Mouse (Mus musculus): Measurements from ENCODE around the gene Dtl. TPM values are rescaled to one million over a fixed set of nuclear protein-coding genes. Genes with fewer than 3 reads are reported as not detected.

Dtl gene
- polyA plus RNA-seq, 1 experiment from 2014 or later, result 12.7 TPM

GRCm38 (mm10) chr1:191511503-191511902 is 63.8 kb downstream of the Dtl start:
- DNase-seq (ENCODE audit: low read depth, low spot score) (no peak), ATAC-seq (no peak)
- in situ Hi-C loops (cut with MboI; ENCODE audit: low pct_unique_long_range_greater_than_20kb), result no loop called here
- no peaks in the 10 kb centered on the region for H3K27me3 ChIP-seq
- CTCF ChIA-PET, result interaction anchor here (1.0 kb wide), 1 partner anchor 14 kb away, joined by 4 read pairs; no protein-coding TSS in a partner anchor
- no peak for TF ChIP-seq CTCF (IDR thresholded peaks at IDR 0.05)
- POLR2A ChIA-PET, result no interaction called here

DNA sequence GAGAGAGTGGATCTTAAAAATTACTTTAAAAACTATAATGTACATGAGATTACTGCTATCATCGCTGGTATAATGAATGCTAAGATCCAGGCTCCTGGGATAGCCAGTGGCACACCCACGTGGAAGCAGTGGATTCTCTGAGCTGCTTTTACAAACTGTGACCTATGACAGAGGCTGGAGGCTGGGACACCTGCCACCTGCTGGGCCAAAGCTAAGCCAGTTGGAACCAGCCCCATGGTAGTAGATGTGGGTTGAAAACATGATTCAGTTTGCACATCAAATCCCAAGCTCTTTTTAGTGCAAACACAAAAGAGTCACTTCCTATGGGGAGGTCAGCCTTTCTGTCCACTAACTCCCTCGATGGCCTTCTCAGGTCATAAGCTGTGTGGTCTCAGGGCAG is 65.5 kb downstream of the Dtl start:
- no peaks in the 10 kb centered on the region for H3K27me3 ChIP-seq
- DNase-seq (ENCODE audit: low read depth, low spot score), result no peak
- ChIA-PET POLR2A (no interaction called here), CTCF (interaction anchor here (0.9 to 1.4 kb wide), 3 partner anchors 9 to 30 kb away, joined by 3 to 4 read pairs (median 3); no protein-coding TSS in a partner anchor)
- in situ Hi-C loops (cut with MboI; ENCODE audit: low pct_unique_long_range_greater_than_20kb), result no loop called here
- ATAC-seq, result no peak
- no peak for TF ChIP-seq CTCF (IDR thresholded peaks at IDR 0.05)

DNA sequence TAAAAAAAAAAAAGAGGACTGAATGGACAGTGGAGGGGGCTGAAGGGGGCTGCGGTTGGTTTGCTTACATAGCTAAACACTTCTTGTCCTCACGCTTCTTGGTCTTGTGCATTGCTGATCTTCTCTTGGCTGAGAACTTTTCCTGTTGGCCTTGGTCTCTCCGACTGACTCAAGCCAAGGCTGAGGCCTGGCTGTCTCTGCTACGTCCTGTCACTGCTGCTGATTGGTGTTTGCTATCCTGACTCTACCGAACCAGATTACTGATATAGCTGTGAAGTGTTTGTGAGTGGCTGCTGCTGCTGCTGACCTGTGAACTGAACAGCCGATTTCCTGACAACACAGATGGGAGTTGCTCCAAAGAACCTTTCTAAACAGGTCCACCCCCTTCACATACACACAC is 66.2 kb downstream of the Dtl start:
- no peak for TF ChIP-seq CTCF (IDR thresholded peaks at IDR 0.05)
- in situ Hi-C loops (cut with MboI; ENCODE audit: low pct_unique_long_range_greater_than_20kb), result no loop called here
- H3K27me3 ChIP-seq, result no peaks in the 10 kb centered on the region
- no peak for DNase-seq (ENCODE audit: low read depth, low spot score)
- no peak for ATAC-seq
- CTCF ChIA-PET, result interaction anchor here (1.3 to 1.4 kb wide), 2 partner anchors 9 to 16 kb away, joined by 3 to 4 read pairs; no protein-coding TSS in a partner anchor
- POLR2A ChIA-PET, result no interaction called here

GRCm38 (mm10) chr1:191506791-191507190 is 68.6 kb downstream of the Dtl start:
- DNase-seq (ENCODE audit: low read depth, low spot score) (no peak), ATAC-seq (no peak)
- ChIA-PET CTCF (no interaction called here), POLR2A (no interaction called here)
- no peaks in the 10 kb centered on the region for H3K27me3 ChIP-seq
- no peak for TF ChIP-seq CTCF (IDR thresholded peaks at IDR 0.05)
- in situ Hi-C loops (cut with MboI; ENCODE audit: low pct_unique_long_range_greater_than_20kb), result no loop called here

GRCm38 (mm10) chr1:191499666-191500065 is 75.7 kb downstream of the Dtl start:
- POLR2A ChIA-PET, result no interaction called here
- DNase-seq (ENCODE audit: low read depth, low spot score) (no peak), ATAC-seq (no peak)
- in situ Hi-C loops (cut with MboI; ENCODE audit: low pct_unique_long_range_greater_than_20kb), result no loop called here
- H3K27me3 ChIP-seq, result no peaks in the 10 kb centered on the region
- CTCF ChIA-PET, result no interaction called here
- no peak for TF ChIP-seq CTCF (IDR thresholded peaks at IDR 0.05)

GRCm38 (mm10) chr1:191498271-191498955 is 76.9 kb downstream of the Dtl start:
- POLR2A ChIA-PET, result no interaction called here
- no peak for ATAC-seq

DNA sequence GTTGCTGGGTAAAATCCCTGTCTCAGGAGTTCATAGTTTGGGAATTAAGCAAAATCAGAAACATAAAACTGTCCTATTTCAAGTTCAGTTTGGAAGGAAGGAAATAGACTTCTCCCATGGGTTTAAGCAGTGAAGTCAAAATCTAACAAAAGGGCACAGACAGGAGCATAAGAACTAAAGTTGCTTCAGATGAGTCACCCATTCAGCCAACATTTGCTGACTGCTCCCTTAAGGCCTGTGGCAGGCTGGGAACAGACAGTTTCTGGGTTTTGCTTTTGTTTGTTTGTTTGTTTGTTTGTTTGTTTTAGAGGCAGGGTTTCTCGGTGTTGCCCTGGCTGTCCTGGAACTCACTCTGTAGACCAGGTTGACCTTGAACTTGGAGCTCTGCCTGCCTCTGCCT is 78.7 kb downstream of the Dtl start:
- no peak for ATAC-seq
- no peaks in the 10 kb centered on the region for H3K27me3 ChIP-seq
- CTCF ChIA-PET, result no interaction called here
- no peak for TF ChIP-seq CTCF (IDR thresholded peaks at IDR 0.05)
- no peak for DNase-seq (ENCODE audit: low read depth, low spot score)
- in situ Hi-C loops (cut with MboI; ENCODE audit: low pct_unique_long_range_greater_than_20kb), result no loop called here
- POLR2A ChIA-PET, result no interaction called here

More at GRCm38 (mm10) chr1:191498271-191498955, 76.9 kb downstream of the Dtl start:
- no peak for TF ChIP-seq CTCF (IDR thresholded peaks at IDR 0.05)
- H3K27me3 ChIP-seq, result no peaks in the 10 kb centered on the region
- CTCF ChIA-PET, result interaction anchor here (0.8 to 1.6 kb wide), 2 partner anchors 13 to 14 kb away, joined by 3 to 4 read pairs; no protein-coding TSS in a partner anchor
- in situ Hi-C loops (cut with MboI; ENCODE audit: low pct_unique_long_range_greater_than_20kb), result no loop called here
- no peak for DNase-seq (ENCODE audit: low read depth, low spot score)

DNA sequence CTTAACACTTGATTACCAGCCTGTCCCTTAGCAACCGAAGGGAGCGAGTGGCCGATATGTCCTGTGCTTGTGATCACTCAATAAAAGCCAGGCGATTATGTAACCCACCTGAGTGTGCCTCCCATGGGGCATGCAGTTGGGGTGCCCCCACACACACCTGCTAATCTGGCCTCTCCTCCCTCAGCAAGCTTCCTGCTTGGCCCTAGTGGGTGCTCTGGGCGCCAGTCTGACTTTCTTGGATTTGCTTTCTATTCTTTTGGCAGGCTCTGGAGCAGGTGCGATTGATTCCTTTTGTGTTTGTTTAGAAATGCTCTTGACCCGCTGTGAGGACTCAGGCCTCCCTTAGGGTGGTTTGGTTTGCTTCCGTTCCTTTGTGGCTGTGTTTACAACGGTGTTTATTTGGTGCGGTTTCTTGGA is 80.3 kb downstream of the Dtl start:
- no peak for DNase-seq (ENCODE audit: low read depth, low spot score)
- ATAC-seq, result no peak
- CTCF ChIA-PET, result interaction anchor here (1.3 kb wide), 1 partner anchor 9 kb away, joined by 3 read pairs; no protein-coding TSS in a partner anchor
- in situ Hi-C loops (cut with MboI; ENCODE audit: low pct_unique_long_range_greater_than_20kb), result no loop called here
- H3K27me3 ChIP-seq, result no peaks in the 10 kb centered on the region
- no peak for TF ChIP-seq CTCF (IDR thresholded peaks at IDR 0.05)
- POLR2A ChIA-PET, result no interaction called here

GRCm38 (mm10) chr1:191494303-191494655 is 81.1 kb downstream of the Dtl start:
- POLR2A ChIA-PET, result interaction anchor here (1.0 kb wide), 1 partner anchor 18 kb away, joined by 3 read pairs; no protein-coding TSS in a partner anchor
- TF ChIP-seq CTCF (IDR thresholded peaks at IDR 0.05), result no peak
- in situ Hi-C loops (cut with MboI; ENCODE audit: low pct_unique_long_range_greater_than_20kb), result no loop called here
- no peaks in the 10 kb centered on the region for H3K27me3 ChIP-seq
- CTCF ChIA-PET, result interaction anchor here (1.3 to 2.1 kb wide), 2 partner anchors 13 to 17 kb away, joined by 5 to 6 read pairs; no protein-coding TSS in a partner anchor
- ATAC-seq (no peak), DNase-seq (ENCODE audit: low read depth, low spot score) (no peak)

DNA sequence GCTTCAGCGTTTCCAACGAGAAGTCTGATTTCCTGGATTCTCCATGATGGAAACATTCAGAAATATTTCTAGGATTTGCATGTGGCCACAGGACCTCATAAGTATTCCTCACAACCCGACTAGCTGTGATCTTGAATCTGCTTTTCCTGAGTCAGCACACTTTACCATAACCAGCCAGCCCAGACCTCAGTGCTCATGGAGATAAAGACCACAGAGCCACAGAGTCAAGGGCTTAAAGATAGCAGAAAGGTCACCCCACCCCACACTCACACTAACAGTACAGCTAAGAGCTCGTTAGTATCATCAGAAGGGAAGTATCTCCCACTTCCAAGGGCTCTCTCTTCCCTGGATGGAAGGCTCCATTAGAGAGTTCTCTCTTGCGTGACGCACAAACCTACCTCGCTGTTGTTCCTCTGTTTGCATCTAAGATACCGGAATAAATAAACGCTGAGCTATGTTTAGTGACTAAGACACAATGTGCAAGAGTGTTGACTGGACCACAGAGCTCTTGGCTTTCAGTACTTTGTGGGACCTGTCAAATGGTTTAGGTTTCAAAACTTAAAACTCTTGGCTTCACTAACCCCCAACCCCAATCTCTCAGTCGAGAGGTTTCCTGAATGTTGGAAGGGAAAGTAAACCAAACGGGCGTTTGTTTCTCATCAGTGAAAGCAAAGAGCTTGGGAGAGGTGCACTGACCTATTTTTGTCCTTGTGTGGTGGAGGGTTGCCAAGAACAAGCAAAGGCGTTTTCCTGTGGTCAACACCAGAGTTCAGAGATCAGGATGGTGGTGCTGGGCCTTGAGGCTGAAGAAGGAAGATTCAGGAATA is 81.7 kb downstream of the Dtl start:
- in situ Hi-C loops (cut with MboI; ENCODE audit: low pct_unique_long_range_greater_than_20kb), result no loop called here
- H3K27me3 ChIP-seq, result no peaks in the 10 kb centered on the region
- DNase-seq (ENCODE audit: low read depth, low spot score), result no peak

GRCm38 (mm10) chr1:191490446-191490845 is 84.9 kb downstream of the Dtl start:
- POLR2A ChIA-PET, result no interaction called here
- DNase-seq (ENCODE audit: low read depth, low spot score), result no peak
- CTCF ChIA-PET, result interaction anchor here (1.2 to 1.3 kb wide), 2 partner anchors 25 to 50 kb away, joined by 3 read pairs; no protein-coding TSS in a partner anchor
- TF ChIP-seq CTCF (IDR thresholded peaks at IDR 0.05), result no peak
- in situ Hi-C loops (cut with MboI; ENCODE audit: low pct_unique_long_range_greater_than_20kb), result no loop called here
- ATAC-seq, result no peak
- H3K27me3 ChIP-seq, result no peaks in the 10 kb centered on the region

More for the DNA sequence above, 81.7 kb downstream of the Dtl start:
- POLR2A ChIA-PET, result interaction anchor here (1.0 kb wide), 1 partner anchor 18 kb away, joined by 3 read pairs; no protein-coding TSS in a partner anchor
- no peak for TF ChIP-seq CTCF (IDR thresholded peaks at IDR 0.05)
- no peak for ATAC-seq
- CTCF ChIA-PET, result interaction anchor here (1.2 to 2.1 kb wide), 3 partner anchors 12 to 34 kb away, joined by 3 to 6 read pairs (median 5); no protein-coding TSS in a partner anchor

Other genes with a start within 250 kb of the Dtl start
- 21.9 TPM for gene Tmem206, start 249.6 kb downstream of the Dtl start, polyA plus RNA-seq (2021)
- gene Ppp2r5a, start 172.3 kb downstream of the Dtl start, polyA plus RNA-seq (2021), result 83.6 TPM
- 25.7 TPM for gene Ints7, start 92 bp upstream of the Dtl start, polyA plus RNA-seq (2021)
- 96.9 TPM for gene Lpgat1, start 142.3 kb upstream of the Dtl start, polyA plus RNA-seq (2021)
- gene Nek2, start 245.9 kb upstream of the Dtl start, polyA plus RNA-seq (2021), result 34.7 TPM